Mouse (Mus musculus) liver, postnatal 0 days (tissue): Measurements from ENCODE around the gene Xrcc2.

ENCODE experiments used
- CTCF ChIP-seq: sonication (generic); IDR thresholded peaks from 2 replicates; pipeline ENCODE4 v1.5.1; 2016; ENCODE audit warnings: antibody characterized with exemption, low read depth
- EP300 ChIP-seq: IDR thresholded peaks from 2 replicates; pipeline ENCODE4 v1.6.1; 2016; ENCODE audit warnings: antibody characterized with exemption, low read depth, mild to moderate bottlenecking

GRCm38 (mm10) chr5:25719390-25719789 is 13.8 kb upstream of the Xrcc2 start:
- no peak for TF ChIP-seq CTCF
- TF ChIP-seq EP300 = no peak
